Comparison of ENCODE assay signal across 11 mouse cellular contexts in genomic region chr4:134491716-134492115, GRCm38 (mm10). TPM values are rescaled to one million over a fixed set of nuclear protein-coding genes. Genes with fewer than 3 reads are reported as not detected.
A peak's percentile ranks its signal among the peaks of the same experiment; 100 is the strongest.
DNase-seq lines count a peak whose midpoint lies in the region; ATAC-seq lines count a peak whose summit lies in the region.
"Had no signal": no experiment of that assay in that cellular context is flagged by ENCODE, and none has a peak within 500 bp of the region (broad histone marks: within the 10 kb centered on the region; RNA-seq: fewer than 3 reads in every experiment).

No protein-coding gene starts in this region.

- no peak for DNase-seq in heart, embryonic 10.5 days (ENCODE audit: low spot score)
- DNase-seq in heart, adult 8-10 months (ENCODE audit: low spot score): no peak
- DNase-seq in lung, postnatal 4 days: peak; percentile 54 to 64
- DNase-seq in lung, postnatal 25 days (ENCODE audit: low spot score): no peak
- DNase-seq in left cerebral cortex, postnatal 14 days (ENCODE audit: low spot score in 2 of 2): no peak

- no peaks in the 10 kb centered on the region for H3K9me3 ChIP-seq in heart, embryonic 10.5 days
- H3K9me3 ChIP-seq: heart, embryonic 13.5 days had no signal

- H3K36me3 ChIP-seq in heart, embryonic 10.5 days: no peaks in the 10 kb centered on the region
- H3K36me3 ChIP-seq: heart, embryonic 13.5 days had no signal

- ATAC-seq in granulocyte monocyte progenitor cell, adult 5-6 weeks (replicated peaks; ENCODE audit: poor library complexity, severe bottlenecking): peak; percentile 31
- ATAC-seq in megakaryocyte progenitor cell, adult 5-6 weeks (replicated peaks; ENCODE audit: poor library complexity): 0 out of 2 replicates have a peak, but pooled peaks have one; percentile 30

- H3K4me3 ChIP-seq in heart, embryonic 10.5 days: no peak overlapping the region
- H3K4me3 ChIP-seq: heart, embryonic 13.5 days had no signal

- intact Hi-C loops in left cerebral cortex, postnatal 14 days (cut with DNase I): no loop called here

- peak overlapping the region; percentile 1; the same call in 1 of the 2 replicates for H3K27ac ChIP-seq in heart, embryonic 10.5 days
- H3K27ac ChIP-seq: heart, embryonic 13.5 days had no signal

- 0 out of 2 replicates have a peak, but pooled peaks cover 5% of the 10 kb centered on the region for H3K27me3 ChIP-seq in heart, embryonic 10.5 days (ENCODE audit: insufficient read depth, poor library complexity, severe bottlenecking)
- H3K27me3 ChIP-seq: heart, embryonic 13.5 days had no signal

- H3K4me1 ChIP-seq in heart, embryonic 10.5 days: peaks cover 34% of the 10 kb centered on the region

- 81% methylated on average over 6 of the region's 6 CpGs for WGBS in heart, embryonic 10.5 days

RNA-seq across cellular contexts. Expression of gene Paqr7, which starts 4.8 kb away (rescaled TPM):
- polyA plus RNA-seq in heart, embryonic 10.5 days (2016; fragmentation: Nextera tagmentation; extraction: Ambion mirVana): 7.8 and 14.5 TPM in 2 replicates
- total RNA-seq in heart, adult 8-10 months (2022): 10 to 100 TPM; 15.8 to 28.8 (median 20.2) TPM
- 11.2 and 12.9 TPM in 2 replicates for total RNA-seq in granulocyte monocyte progenitor cell, adult 5-6 weeks (2014; fragmentation: Nextera tagmentation)
- total RNA-seq in granulocyte monocyte progenitor cell, adult 5-6 weeks (2017): 9.5 and 12.8 TPM in 2 replicates
- 5.2 and 7.3 TPM in 2 replicates for total RNA-seq in megakaryocyte progenitor cell, adult 5-6 weeks (2015)
- total RNA-seq in megakaryocyte progenitor cell, adult 5-6 weeks (2017): 11.1 and 13.5 TPM in 2 replicates
- 10 to 100 TPM; 54.6 to 55.8 TPM for total RNA-seq in left cerebral cortex, postnatal 14 days (2021)

RNA-seq across cellular contexts. Expression of gene Aunip, which starts 19.1 kb away (rescaled TPM):
- polyA plus RNA-seq in heart, embryonic 10.5 days (2016; fragmentation: Nextera tagmentation; extraction: Ambion mirVana): 16.1 and 17.2 TPM in 2 replicates
- total RNA-seq in heart, adult 8-10 months (2022): under 1 TPM in 1 of 4 experiments, not detected in 3; 0.20 TPM
- 15.0 and 25.6 TPM in 2 replicates for total RNA-seq in granulocyte monocyte progenitor cell, adult 5-6 weeks (2014; fragmentation: Nextera tagmentation)
- total RNA-seq in granulocyte monocyte progenitor cell, adult 5-6 weeks (2017): 24.2 and 26.4 TPM in 2 replicates
- 11.8 and 14.6 TPM in 2 replicates for total RNA-seq in megakaryocyte progenitor cell, adult 5-6 weeks (2015)
- total RNA-seq in megakaryocyte progenitor cell, adult 5-6 weeks (2017): 24.3 and 30.6 TPM in 2 replicates
- total RNA-seq in left cerebral cortex, postnatal 14 days (2021): under 1 TPM; 0.53 to 0.55 TPM
- total RNA-seq: monocyte, adult 5-6 weeks; neutrophil, adult 5-6 weeks had no signal
- polyA plus RNA-seq: liver, adult 2 months had no signal

RNA-seq across cellular contexts. Expression of gene Stmn1, which starts 23.6 kb away (rescaled TPM):
- polyA plus RNA-seq in heart, embryonic 10.5 days (2016; fragmentation: Nextera tagmentation; extraction: Ambion mirVana): 838 and 1,170 TPM in 2 replicates
- 10 to 100 TPM; 20.8 to 26.2 (median 22.0) TPM for total RNA-seq in heart, adult 8-10 months (2022)
- total RNA-seq in granulocyte monocyte progenitor cell, adult 5-6 weeks (2014; fragmentation: Nextera tagmentation): 878 and 904 TPM in 2 replicates
- total RNA-seq in granulocyte monocyte progenitor cell, adult 5-6 weeks (2017): 966 and 982 TPM in 2 replicates
- 794 and 868 TPM in 2 replicates for total RNA-seq in megakaryocyte progenitor cell, adult 5-6 weeks (2015)
- total RNA-seq in megakaryocyte progenitor cell, adult 5-6 weeks (2017): 1,207 and 1,242 TPM in 2 replicates
- total RNA-seq in left cerebral cortex, postnatal 14 days (2021): 1,000 to 10,000 TPM; 1,227 to 1,286 TPM

RNA-seq across cellular contexts. Expression of gene Mtfr1l, which starts 43.5 kb away (rescaled TPM):
- polyA plus RNA-seq in heart, embryonic 10.5 days (2016; fragmentation: Nextera tagmentation; extraction: Ambion mirVana): 155 and 166 TPM in 2 replicates
- total RNA-seq in heart, adult 8-10 months (2022): 100 to 1,000 TPM; 182 to 213 (median 198) TPM
- total RNA-seq in granulocyte monocyte progenitor cell, adult 5-6 weeks (2014; fragmentation: Nextera tagmentation): 64.6 and 67.4 TPM in 2 replicates
- 52.0 and 54.8 TPM in 2 replicates for total RNA-seq in granulocyte monocyte progenitor cell, adult 5-6 weeks (2017)
- 59.1 and 69.8 TPM in 2 replicates for total RNA-seq in megakaryocyte progenitor cell, adult 5-6 weeks (2015)
- total RNA-seq in megakaryocyte progenitor cell, adult 5-6 weeks (2017): 42.7 and 51.0 TPM in 2 replicates
- total RNA-seq in left cerebral cortex, postnatal 14 days (2021): 10 to 100 TPM; 69.4 to 71.9 TPM

Comparison
In these comparisons a context has a peak if more than half of its experiments do, and no peak if none do; other contexts are left out.
1. DNase-seq: peak in lung, postnatal 4 days (2 of 2); none in heart, embryonic 10.5 days (single experiment), heart, adult 8-10 months (single experiment), lung, postnatal 25 days (single experiment) and left cerebral cortex, postnatal 14 days (0 of 2).
2. RNA of gene Aunip, which starts 19.1 kb away (total RNA-seq): 15.0 to 26.4 TPM in granulocyte monocyte progenitor cell, adult 5-6 weeks and 11.8 to 30.6 TPM in megakaryocyte progenitor cell, adult 5-6 weeks; 0.53 to 0.55 TPM in left cerebral cortex, postnatal 14 days and 0.20 TPM in heart, adult 8-10 months; every median in the first group is over 4 times any median in the second.
3. RNA of gene Stmn1, which starts 23.6 kb away (total RNA-seq): 1,227 to 1,286 TPM in left cerebral cortex, postnatal 14 days, 794 to 1,242 TPM in megakaryocyte progenitor cell, adult 5-6 weeks and 878 to 982 TPM in granulocyte monocyte progenitor cell, adult 5-6 weeks; 20.8 to 26.2 TPM in heart, adult 8-10 months; every median in the first group is over 10 times any median in the second.